Mouse (Mus musculus) cerebellum, adult 2 months (tissue): ENCODE measurements around the gene Ppp4r1.

Experiments used
- CTCF ChIP-seq: fragments of 200-500 bp; IDR thresholded peaks from 2 replicates; pipeline ENCODE4 v1.5.1; 2011; ENCODE audit warnings: low read depth, mild to moderate bottlenecking, control low read depth, low read length, moderate library complexity, borderline replicate concordance; ENCODE audit not compliant: insufficient read depth
- POLR2A ChIP-seq: fragments of 200-500 bp; IDR thresholded peaks from 2 replicates; pipeline ENCODE4 v1.6.1; 2011; ENCODE audit warnings: low read length, control low read depth, borderline replicate concordance; ENCODE audit not compliant: insufficient read depth

DNA sequence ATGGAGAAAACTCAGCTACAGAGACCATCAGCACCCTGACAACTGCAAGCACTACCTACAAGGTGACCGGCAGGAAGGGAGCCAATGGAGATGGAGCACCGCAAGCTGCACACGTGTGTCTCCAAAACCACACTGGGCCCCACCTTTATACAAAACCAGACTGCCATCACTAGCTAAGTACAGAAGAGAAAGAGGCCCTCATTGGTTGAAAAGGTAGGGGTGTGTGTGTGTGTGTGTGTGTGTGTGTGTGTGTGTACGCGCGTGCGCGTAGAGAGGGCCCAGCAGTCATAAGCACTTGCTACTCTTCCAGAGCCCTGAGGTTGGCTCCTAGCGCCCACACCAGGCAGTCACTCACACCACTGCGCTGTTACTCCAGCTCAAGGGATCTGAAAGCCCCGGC lies 91.5 kb downstream of the Ppp4r1 start:
- TF ChIP-seq CTCF: no peak
- TF ChIP-seq POLR2A: no peak
